Mouse (Mus musculus) brain, embryonic 14.5 days (tissue): ENCODE data around the gene Ncor2. TPM values are rescaled to one million over a fixed set of nuclear protein-coding genes. Genes with fewer than 3 reads are reported as not detected.
A peak's percentile ranks its signal among the peaks of the same experiment; 100 is the strongest.

Source experiments
- DNase-seq: peaks from one replicate; pipeline ENCODE4 v3.0.0-alpha.2; 2011; ENCODE audit warnings: low read depth
- CTCF ChIP-seq: fragments of 200-500 bp; IDR thresholded peaks from 2 replicates; pipeline ENCODE4 v1.5.1; 2012; ENCODE audit warnings: inconsistent platforms, mild to moderate bottlenecking, moderate library complexity, borderline replicate concordance; ENCODE audit not compliant: insufficient read depth, insufficient read length; ENCODE audit errors: extremely low read depth
- POLR2A ChIP-seq: fragments of 200-500 bp; IDR thresholded peaks from 2 replicates; pipeline ENCODE4 v1.6.1; 2012; ENCODE audit warnings: mild to moderate bottlenecking, inconsistent platforms, borderline replicate concordance; ENCODE audit not compliant: poor library complexity, insufficient read depth, insufficient read length, severe bottlenecking; ENCODE audit errors: extremely low read depth
- polyA plus RNA-seq: library from polyadenylated mRNA; depleted of rRNA; stranded (reverse); fragments of >200 nt; gene quantifications from 2 replicates; pipeline ENCODE4 v1.2.3, GENCODE M21; 2012

Ncor2 gene
- polyA plus RNA-seq, 1 experiment: 71.5 TPM

DNA sequence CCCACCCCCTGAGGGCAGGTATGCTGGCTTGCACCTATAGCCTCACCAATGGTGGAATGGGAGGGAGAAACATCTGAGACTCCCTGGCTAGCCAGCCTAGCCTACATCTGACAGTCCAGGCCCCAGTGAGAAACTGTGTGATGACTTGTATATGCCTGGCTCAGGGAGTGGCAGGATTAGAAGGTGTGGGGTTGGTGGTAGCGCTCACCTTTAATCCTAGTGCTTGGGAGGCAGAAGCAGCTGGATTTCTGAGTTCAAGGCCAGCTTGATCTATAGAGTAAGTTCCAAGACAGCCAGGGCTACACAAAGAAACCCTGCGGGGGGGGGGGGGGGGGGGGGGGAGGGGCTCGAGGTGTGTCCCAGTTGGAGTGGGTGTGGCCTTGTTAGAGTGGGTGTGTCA, 16.6 kb downstream of the Ncor2 start:
- no peak for DNase-seq
- TF ChIP-seq POLR2A: no peak
- no peak for TF ChIP-seq CTCF

DNA sequence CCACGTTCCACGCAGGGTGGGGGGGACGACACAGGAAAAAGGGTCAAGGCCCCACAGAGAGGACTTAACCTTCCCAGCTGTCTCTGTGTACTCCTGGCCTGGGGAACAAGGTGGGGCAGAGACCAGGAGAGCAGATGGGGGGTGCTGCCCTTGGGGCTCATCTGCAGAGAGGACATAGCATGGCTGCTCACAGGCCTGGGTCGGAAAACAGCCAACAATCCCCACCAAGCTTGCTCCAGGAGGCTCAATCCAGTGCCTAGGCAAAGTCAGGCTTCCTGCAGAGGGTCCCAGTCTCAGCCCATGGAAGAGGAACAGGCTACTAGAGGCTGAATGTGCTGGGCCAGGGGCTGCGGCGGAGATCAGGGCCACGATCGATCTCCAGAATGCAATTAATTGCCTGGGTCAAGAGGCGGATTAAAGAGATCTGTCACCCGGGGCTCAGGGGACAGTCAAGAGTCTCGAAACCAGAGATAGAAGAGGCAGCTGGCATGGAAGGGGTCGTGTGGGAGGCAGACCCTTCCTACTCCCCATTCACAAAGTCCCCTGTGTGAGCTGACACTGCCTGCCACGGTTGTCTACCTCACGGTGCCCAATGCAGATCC, 19.1 kb downstream of the Ncor2 start:
- TF ChIP-seq POLR2A: no peak
- TF ChIP-seq CTCF: no peak
- peak; percentile 60 for DNase-seq

- peak; percentile 94 for DNase-seq
- no peak for TF ChIP-seq CTCF
- TF ChIP-seq POLR2A: no peak
These were observed 19.7 kb downstream of the Ncor2 start for GRCm38 (mm10) chr5:125159293-125159692.

DNA sequence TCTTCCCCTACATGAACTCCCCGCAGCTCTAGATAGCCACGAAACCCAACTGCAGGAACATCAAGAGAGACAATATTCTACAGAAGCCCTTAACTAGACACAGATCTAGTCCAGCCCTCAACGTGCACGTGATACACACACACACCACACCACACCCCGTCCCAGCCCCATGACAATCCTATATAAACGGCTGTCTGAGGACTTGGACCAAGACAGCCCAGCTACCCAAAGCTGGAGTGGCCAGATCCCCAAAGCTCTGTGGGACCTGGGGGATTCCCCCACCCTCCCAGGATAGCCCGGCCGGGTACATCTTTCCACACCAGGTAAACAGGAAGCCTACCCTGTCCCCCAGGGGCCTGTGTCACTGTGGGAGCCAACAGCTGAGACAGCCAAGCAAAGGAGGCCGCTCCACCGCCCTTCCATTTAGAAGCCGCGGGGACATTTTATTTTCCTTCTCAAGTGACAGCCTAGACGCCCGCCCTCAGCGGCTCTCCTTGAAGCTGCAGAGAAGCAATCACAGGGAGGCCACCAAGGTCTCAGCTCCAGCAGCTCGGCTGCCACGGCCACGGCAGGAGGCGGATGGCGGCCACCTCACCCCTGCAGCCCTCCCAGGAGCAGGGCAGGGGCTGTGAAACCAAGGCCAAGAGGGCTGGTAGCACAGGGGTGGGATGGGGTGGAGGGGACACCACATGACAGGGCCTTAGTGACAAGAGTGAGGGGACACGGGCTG, 20.6 kb downstream of the Ncor2 start:
- peak; percentile 87 for DNase-seq
- TF ChIP-seq POLR2A: no peak
- TF ChIP-seq CTCF: no peak

DNA sequence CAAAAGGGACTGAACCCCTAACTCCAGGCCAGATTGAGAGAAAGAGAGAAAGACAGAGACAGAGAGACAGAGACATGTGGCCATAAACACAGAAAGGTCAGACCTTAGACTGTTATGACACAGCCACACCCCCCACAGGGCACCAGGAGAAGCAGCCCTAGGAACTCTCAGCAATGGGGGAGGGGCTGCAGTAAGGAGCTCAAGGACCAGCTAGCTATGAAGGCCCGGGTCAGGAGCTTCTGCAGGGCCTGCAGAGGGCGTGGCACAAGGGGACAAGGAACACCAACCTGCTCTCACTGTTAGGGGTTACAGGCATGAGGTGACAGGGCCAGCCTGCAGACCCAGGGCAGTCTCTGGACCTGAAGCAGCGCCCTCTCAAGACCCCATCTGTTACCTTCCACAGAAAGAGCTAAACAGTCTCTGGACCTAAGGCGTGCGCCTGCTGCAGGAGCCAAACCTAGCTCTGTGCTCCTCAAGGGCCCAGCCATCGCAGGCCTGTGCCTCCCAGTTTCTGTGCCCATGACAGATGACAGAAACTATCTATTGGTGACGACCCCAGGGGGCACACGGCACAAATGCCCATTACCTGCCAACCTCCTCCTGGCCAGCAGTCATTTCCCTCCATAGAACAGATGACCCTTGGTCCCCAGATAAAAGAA, 21.5 kb downstream of the Ncor2 start:
- no peak for DNase-seq
- no peak for TF ChIP-seq CTCF
- TF ChIP-seq POLR2A: no peak

DNA sequence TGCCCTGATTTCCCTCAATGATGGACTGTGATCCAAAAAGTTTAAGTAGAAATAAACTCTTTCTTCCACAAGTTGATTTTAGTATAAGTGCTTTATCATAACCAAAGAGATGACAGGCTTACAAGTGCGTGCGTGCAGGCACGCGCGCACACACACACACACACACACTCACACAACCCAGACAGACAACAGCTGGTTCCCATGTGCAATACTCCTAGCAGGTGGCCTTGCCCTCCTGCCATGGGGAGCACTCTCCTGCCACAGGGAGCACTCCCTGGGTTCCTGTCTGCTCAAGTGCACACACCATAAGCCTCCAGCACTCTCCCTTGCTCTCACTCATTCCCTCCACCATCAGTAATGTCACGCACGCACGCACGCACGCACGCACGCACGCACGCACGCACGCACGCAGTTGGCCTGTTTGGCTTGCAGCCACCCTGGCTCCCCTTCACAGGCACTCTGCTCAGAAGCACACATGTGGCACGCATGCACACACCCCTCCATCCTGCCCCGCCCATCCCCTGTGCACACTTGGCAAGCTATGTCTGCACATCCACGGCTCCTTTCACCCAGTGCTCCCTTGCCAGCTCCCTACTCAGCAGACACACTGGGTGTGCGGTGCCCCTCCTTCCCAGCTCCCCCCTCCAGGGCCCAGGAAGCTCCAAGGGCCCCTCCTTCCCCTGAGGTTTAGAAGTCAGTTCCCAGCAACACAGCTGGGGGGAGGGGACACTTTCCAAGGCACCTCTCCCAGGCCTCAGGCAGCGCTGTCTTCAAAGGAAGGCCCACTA, 22.4 kb downstream of the Ncor2 start:
- TF ChIP-seq CTCF: no peak
- peak; percentile 75 for DNase-seq

- DNase-seq: no peak
These were observed 23.6 kb downstream of the Ncor2 start for GRCm38 (mm10) chr5:125155451-125155850.

DNA sequence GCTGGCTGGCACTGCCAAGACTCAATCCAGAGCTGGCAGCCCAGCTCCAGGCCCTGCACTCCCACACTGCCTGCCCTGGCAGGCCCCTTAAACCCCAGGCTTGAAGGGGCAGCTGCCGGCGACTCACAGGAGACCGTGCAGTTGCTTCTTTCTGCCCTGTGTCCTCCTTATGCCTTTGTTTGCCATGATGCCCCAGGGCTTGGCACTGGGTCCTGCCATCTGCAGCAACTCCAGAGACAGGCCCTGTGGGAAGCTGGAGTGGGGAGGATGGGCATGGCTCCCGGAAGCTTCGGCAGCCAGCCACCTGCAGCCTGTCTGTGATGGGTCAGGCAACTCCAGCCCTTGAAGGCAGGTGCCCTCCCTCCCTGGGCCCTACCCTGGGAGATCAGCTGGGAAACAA, 24.0 kb downstream of the Ncor2 start:
- no peak for TF ChIP-seq CTCF
- no peak for TF ChIP-seq POLR2A
- DNase-seq: peak; percentile 95

More at GRCm38 (mm10) chr5:125155451-125155850, 23.6 kb downstream of the Ncor2 start:
- TF ChIP-seq POLR2A (no peak), CTCF (no peak)

- TF ChIP-seq CTCF (no peak), POLR2A (no peak)
- DNase-seq: peak; percentile 79
These were observed 24.8 kb downstream of the Ncor2 start for GRCm38 (mm10) chr5:125154178-125154577.

- TF ChIP-seq POLR2A (no peak), CTCF (peak; percentile 24; the same call in 1 of the 2 replicates)
- no peak for DNase-seq
These were observed 25.7 kb downstream of the Ncor2 start for GRCm38 (mm10) chr5:125153201-125153816.

DNA sequence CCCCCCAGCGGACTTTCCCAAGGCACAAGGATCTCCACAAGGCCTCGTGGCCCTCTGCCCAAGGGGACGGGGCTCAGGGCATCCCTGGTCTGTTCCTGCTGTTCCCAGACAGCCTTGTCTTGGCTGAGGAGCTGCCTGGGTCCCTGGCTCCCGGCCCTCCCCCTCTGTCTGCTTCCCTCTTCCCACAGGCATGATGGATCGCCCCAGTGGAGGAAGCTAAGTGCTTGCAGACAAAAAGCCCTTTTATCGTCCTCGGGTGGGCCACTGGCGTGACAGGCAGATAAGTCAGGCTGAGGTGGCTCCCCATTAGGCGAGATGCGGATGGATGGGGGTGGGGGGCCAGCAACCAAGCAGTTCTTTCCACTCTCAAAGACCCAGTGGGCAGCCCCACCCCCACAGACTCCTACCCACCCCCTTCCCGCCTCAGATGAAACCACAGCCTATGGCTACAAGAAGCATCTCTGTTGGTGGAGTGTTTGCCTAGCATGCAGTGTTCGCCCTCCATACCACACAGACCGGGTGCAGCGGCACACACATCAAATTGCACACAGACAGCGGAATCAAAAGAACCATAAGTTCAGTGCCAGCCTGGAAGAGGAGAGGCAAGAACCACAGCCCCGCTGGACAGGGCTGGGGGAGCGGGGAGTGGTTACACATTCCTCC, 27.0 kb downstream of the Ncor2 start:
- TF ChIP-seq POLR2A: no peak
- no peak for TF ChIP-seq CTCF
- DNase-seq: peak; percentile 96
